38 mouse cellular contexts compared by ENCODE assay signal in genomic region chr1:131050617-131051016, GRCm38 (mm10). TPM values are rescaled to one million over a fixed set of nuclear protein-coding genes. Genes with fewer than 3 reads are reported as not detected.
DNase-seq lines count a peak whose midpoint lies in the region; ATAC-seq and TF ChIP-seq lines count a peak whose summit lies in the region.
"Had no signal": no experiment of that assay in that cellular context is flagged by ENCODE, and none has a peak within 500 bp of the region (broad histone marks: within the 10 kb centered on the region; RNA-seq: fewer than 3 reads in every experiment).

No protein-coding gene starts in this region.

- intact Hi-C loops in heart, postnatal 25 days (cut with DNase I): loop anchor here (10.0 kb wide), 2 partner anchors 256 to 336 kb away; partner anchors contain the start of genes Gm29427 and Yod1

- no peak for TF ChIP-seq CTCF in small intestine, adult 2 months (IDR thresholded peaks at IDR 0.05; ENCODE audit: extremely low read depth, insufficient read length, insufficient replicate concordance, low read depth, low read length)

- TF ChIP-seq POLR2A in small intestine, adult 2 months (IDR thresholded peaks at IDR 0.05; ENCODE audit: low read depth, low read length): 0 out of 2 replicates have a peak, but pooled peaks have one; percentile 5

- 0 out of 2 replicates have a peak overlapping the region, but pooled peaks have one; percentile 13 for H3K9ac ChIP-seq in limb, embryonic 12.5 days (replicated peaks)
- no peak overlapping the region for H3K9ac ChIP-seq in midbrain, embryonic 12.5 days (replicated peaks)
- H3K9ac ChIP-seq in midbrain, embryonic 14.5 days (replicated peaks; ENCODE audit: low read length): no peak overlapping the region
- H3K9ac ChIP-seq in forebrain, embryonic 15.5 days (replicated peaks): no peak overlapping the region
- H3K9ac ChIP-seq: embryonic facial prominence, embryonic 15.5 days; forebrain, embryonic 12.5 days; heart, embryonic 12.5 days; hindbrain, embryonic 15.5 days; intestine, embryonic 15.5 days; limb, embryonic 15.5 days; neural tube, embryonic 15.5 days had no signal

- peaks cover 35% of the 10 kb centered on the region for H3K36me3 ChIP-seq in limb, embryonic 12.5 days
- peaks cover 36% of the 10 kb centered on the region for H3K36me3 ChIP-seq in limb, embryonic 10.5 days
- H3K36me3 ChIP-seq in midbrain, embryonic 12.5 days: peaks cover 29% of the 10 kb centered on the region
- H3K36me3 ChIP-seq in midbrain, embryonic 14.5 days (ENCODE audit: control insufficient read depth, insufficient read depth, low read length): peaks cover 24% of the 10 kb centered on the region
- H3K36me3 ChIP-seq in small intestine, adult 2 months (ENCODE audit: control insufficient read depth, insufficient read depth, low read length): peaks cover 20% of the 10 kb centered on the region
- H3K36me3 ChIP-seq in forebrain, embryonic 15.5 days: peaks cover 10% of the 10 kb centered on the region

- no peak overlapping the region for H3K4me2 ChIP-seq in limb, embryonic 12.5 days
- no peak overlapping the region for H3K4me2 ChIP-seq in midbrain, embryonic 12.5 days (replicated peaks)
- H3K4me2 ChIP-seq in midbrain, embryonic 14.5 days (ENCODE audit: low read length): no peak overlapping the region
- no peak overlapping the region for H3K4me2 ChIP-seq in forebrain, embryonic 15.5 days (replicated peaks)
- H3K4me2 ChIP-seq: embryonic facial prominence, embryonic 15.5 days; forebrain, embryonic 12.5 days; heart, embryonic 12.5 days; hindbrain, embryonic 15.5 days; intestine, embryonic 15.5 days; limb, embryonic 15.5 days; midbrain, embryonic 11.5 days; neural tube, embryonic 15.5 days had no signal

- H3K4me1 ChIP-seq in limb, embryonic 12.5 days (replicated peaks): 0 out of 2 replicates have a peak, but pooled peaks cover 15% of the 10 kb centered on the region
- H3K4me1 ChIP-seq in limb, embryonic 10.5 days: 0 out of 2 replicates have a peak, but pooled peaks cover 6% of the 10 kb centered on the region
- peaks cover 22% of the 10 kb centered on the region for H3K4me1 ChIP-seq in midbrain, embryonic 12.5 days
- no peaks in the 10 kb centered on the region for H3K4me1 ChIP-seq in midbrain, embryonic 14.5 days (ENCODE audit: control insufficient read depth, insufficient read depth, low read length)
- peaks cover 21% of the 10 kb centered on the region; the same call in 1 of the 2 replicates for H3K4me1 ChIP-seq in small intestine, adult 2 months (ENCODE audit: control insufficient read depth, insufficient read depth, insufficient read length, low read length)
- H3K4me1 ChIP-seq in forebrain, embryonic 15.5 days: 0 out of 2 replicates have a peak, but pooled peaks cover 2% of the 10 kb centered on the region

- 83% methylated on average over 5 of the region's 5 CpGs for WGBS in limb, embryonic 12.5 days
- WGBS in limb, embryonic 10.5 days: 85% methylated on average over 5 of the region's 5 CpGs
- 90% methylated on average over 5 of the region's 5 CpGs for WGBS in midbrain, embryonic 12.5 days
- WGBS in midbrain, embryonic 14.5 days: 81% methylated on average over 5 of the region's 5 CpGs
- WGBS in small intestine, adult 2 months: 84% methylated on average over 5 of the region's 5 CpGs
- 88% methylated on average over 5 of the region's 5 CpGs for WGBS in forebrain, embryonic 15.5 days

- peak; percentile 87 for DNase-seq in heart, adult 11 months
- DNase-seq in heart, postnatal 25 days (ENCODE audit: low spot score): no peak
- no peak for DNase-seq in limb, embryonic 10.5 days (ENCODE audit: low spot score)
- DNase-seq in midbrain, embryonic 14.5 days: no peak
- DNase-seq: adrenal gland, adult 2 months; adrenal gland, postnatal 36 days; cerebellum, adult 2 months; cerebellum, postnatal 14 days; gastrocnemius, postnatal 25 days; kidney, postnatal 4 days; lung, postnatal 10 days; retina, postnatal 1 day; spleen, adult 18-20 months; thymus, adult 2 months; thymus, postnatal 36 days had no signal

- H3K27ac ChIP-seq in limb, embryonic 12.5 days: no peak overlapping the region
- no peak overlapping the region for H3K27ac ChIP-seq in limb, embryonic 10.5 days
- H3K27ac ChIP-seq in midbrain, embryonic 12.5 days (replicated peaks): 0 out of 2 replicates have a peak overlapping the region, but pooled peaks have one; percentile 15
- H3K27ac ChIP-seq in midbrain, embryonic 14.5 days (replicated peaks; ENCODE audit: low read depth, low read length): no peak overlapping the region
- H3K27ac ChIP-seq in small intestine, adult 2 months (ENCODE audit: insufficient read depth, low read depth, low read length): no peak overlapping the region
- H3K27ac ChIP-seq in forebrain, embryonic 15.5 days (replicated peaks): no peak overlapping the region
- H3K27ac ChIP-seq: embryonic facial prominence, embryonic 10.5 days; embryonic facial prominence, embryonic 15.5 days; forebrain, embryonic 12.5 days; heart, adult 2 months; hindbrain, embryonic 15.5 days; intestine, embryonic 15.5 days; limb, embryonic 15.5 days; neural tube, embryonic 15.5 days had no signal

- ATAC-seq in limb, embryonic 12.5 days (ENCODE audit: insufficient number of reproducible peaks, insufficient read depth, low FRiP score, low TSS enrichment, low read depth): no peak
- no peak for ATAC-seq in midbrain, embryonic 12.5 days (ENCODE audit: low FRiP score, low read depth)
- ATAC-seq in midbrain, embryonic 14.5 days (ENCODE audit: low FRiP score, low TSS enrichment): no peak
- ATAC-seq in forebrain, embryonic 15.5 days (replicated peaks): no peak

- H3K9me3 ChIP-seq in limb, embryonic 12.5 days: no peaks in the 10 kb centered on the region
- no peaks in the 10 kb centered on the region for H3K9me3 ChIP-seq in limb, embryonic 10.5 days (replicated peaks)
- no peaks in the 10 kb centered on the region for H3K9me3 ChIP-seq in midbrain, embryonic 12.5 days
- no peaks in the 10 kb centered on the region for H3K9me3 ChIP-seq in midbrain, embryonic 14.5 days (ENCODE audit: control insufficient read depth, low read length)
- no peaks in the 10 kb centered on the region for H3K9me3 ChIP-seq in forebrain, embryonic 15.5 days
- H3K9me3 ChIP-seq: embryonic facial prominence, embryonic 10.5 days; embryonic facial prominence, embryonic 15.5 days; forebrain, embryonic 12.5 days; heart, embryonic 12.5 days; hindbrain, embryonic 15.5 days; intestine, embryonic 15.5 days; limb, embryonic 15.5 days; neural tube, embryonic 15.5 days had no signal

- H3K4me3 ChIP-seq in limb, embryonic 12.5 days (replicated peaks): no peak overlapping the region
- H3K4me3 ChIP-seq in limb, embryonic 10.5 days: no peak overlapping the region
- no peak overlapping the region for H3K4me3 ChIP-seq in midbrain, embryonic 12.5 days
- no peak overlapping the region for H3K4me3 ChIP-seq in midbrain, embryonic 14.5 days (replicated peaks; ENCODE audit: low read depth, low read length)
- no peak overlapping the region for H3K4me3 ChIP-seq in small intestine, adult 2 months (ENCODE audit: low read depth, low read length)
- no peak overlapping the region for H3K4me3 ChIP-seq in forebrain, embryonic 15.5 days
- H3K4me3 ChIP-seq: embryonic facial prominence, embryonic 10.5 days; embryonic facial prominence, embryonic 15.5 days; forebrain, embryonic 12.5 days; heart, adult 2 months; heart, embryonic 12.5 days; hindbrain, embryonic 15.5 days; intestine, embryonic 15.5 days; limb, embryonic 15.5 days; neural tube, embryonic 15.5 days had no signal

- no peaks in the 10 kb centered on the region for H3K27me3 ChIP-seq in limb, embryonic 12.5 days
- H3K27me3 ChIP-seq in limb, embryonic 10.5 days (ENCODE audit: low read depth, poor library complexity, severe bottlenecking): no peaks in the 10 kb centered on the region
- H3K27me3 ChIP-seq in midbrain, embryonic 12.5 days: no peaks in the 10 kb centered on the region
- no peaks in the 10 kb centered on the region for H3K27me3 ChIP-seq in midbrain, embryonic 14.5 days (ENCODE audit: control insufficient read depth, insufficient read depth, low read length)
- H3K27me3 ChIP-seq in small intestine, adult 2 months (ENCODE audit: control insufficient read depth, insufficient read depth, low read length): no peaks in the 10 kb centered on the region
- H3K27me3 ChIP-seq in forebrain, embryonic 15.5 days: no peaks in the 10 kb centered on the region
- H3K27me3 ChIP-seq: embryonic facial prominence, embryonic 15.5 days; forebrain, embryonic 12.5 days; heart, embryonic 12.5 days; hindbrain, embryonic 15.5 days; intestine, embryonic 15.5 days; limb, embryonic 15.5 days; neural tube, embryonic 15.5 days had no signal

RNA-seq across cellular contexts. Expression of gene Il10, which starts 31.0 kb away (rescaled TPM):
- not detected for total RNA-seq in heart, postnatal 25 days (2021)
- 0.15 TPM in 1 of 2 replicates, not detected in the other for polyA plus RNA-seq in limb, embryonic 12.5 days (2016; fragmentation: Nextera tagmentation; extraction: Ambion mirVana)
- not detected in 2 replicates for polyA plus RNA-seq in limb, embryonic 10.5 days (2016; fragmentation: Nextera tagmentation; extraction: Ambion mirVana)
- polyA plus RNA-seq in midbrain, embryonic 12.5 days (2016; fragmentation: Nextera tagmentation; extraction: Ambion mirVana): not detected in 2 replicates
- polyA plus RNA-seq in midbrain, embryonic 14.5 days (2014; fragmentation: Nextera tagmentation; extraction: Ambion mirVana): not detected in 2 replicates
- not detected in 2 replicates for polyA plus RNA-seq in small intestine, adult 2 months (2012; rRNA removed)
- polyA plus RNA-seq in forebrain, embryonic 15.5 days (2015; fragmentation: Nextera tagmentation; extraction: Ambion mirVana): not detected in 2 replicates
- total RNA-seq: adrenal gland, adult 2 months; adrenal gland, postnatal 36 days; gastrocnemius, postnatal 25 days; heart, adult 2 months; layer of hippocampus, adult 8-10 months; layer of hippocampus, postnatal 25 days; left cerebral cortex, adult 8-10 months; left cerebral cortex, postnatal 36 days; megakaryocyte progenitor cell, adult 5-6 weeks had no signal
- polyA plus RNA-seq: adrenal gland, adult 2 months; cerebellum, adult 2 months; embryonic facial prominence, embryonic 10.5 days; embryonic facial prominence, embryonic 15.5 days; forebrain, embryonic 12.5 days; heart, adult 2 months; heart, embryonic 12.5 days; heart, postnatal 0 days; hindbrain, embryonic 15.5 days; intestine, embryonic 15.5 days; kidney, embryonic 14.5 days; limb, embryonic 15.5 days; liver, embryonic 16.5 days; midbrain, embryonic 11.5 days; neural tube, embryonic 15.5 days; stomach, embryonic 16.5 days had no signal

RNA-seq across cellular contexts. Expression of gene Mapkapk2, which starts 47.0 kb away (rescaled TPM):
- 100 to 1,000 TPM; 264 to 283 TPM for total RNA-seq in heart, postnatal 25 days (2021)
- 56.3 and 58.9 TPM in 2 replicates for polyA plus RNA-seq in limb, embryonic 12.5 days (2016; fragmentation: Nextera tagmentation; extraction: Ambion mirVana)
- polyA plus RNA-seq in limb, embryonic 10.5 days (2016; fragmentation: Nextera tagmentation; extraction: Ambion mirVana): 46.8 and 47.9 TPM in 2 replicates
- 69.5 and 76.4 TPM in 2 replicates for polyA plus RNA-seq in midbrain, embryonic 12.5 days (2016; fragmentation: Nextera tagmentation; extraction: Ambion mirVana)
- 25.0 and 35.0 TPM in 2 replicates for polyA plus RNA-seq in midbrain, embryonic 14.5 days (2014; fragmentation: Nextera tagmentation; extraction: Ambion mirVana)
- 33.1 and 61.0 TPM in 2 replicates for polyA plus RNA-seq in small intestine, adult 2 months (2012; rRNA removed)
- 23.8 and 26.9 TPM in 2 replicates for polyA plus RNA-seq in forebrain, embryonic 15.5 days (2015; fragmentation: Nextera tagmentation; extraction: Ambion mirVana)
